Mouse (Mus musculus): ENCODE results near the gene Polr2f. TPM values are rescaled to one million over a fixed set of nuclear protein-coding genes. Genes with fewer than 3 reads are reported as not detected.

Polr2f gene
- polyA plus RNA-seq, 1 experiment, result 32.2 TPM

DNA sequence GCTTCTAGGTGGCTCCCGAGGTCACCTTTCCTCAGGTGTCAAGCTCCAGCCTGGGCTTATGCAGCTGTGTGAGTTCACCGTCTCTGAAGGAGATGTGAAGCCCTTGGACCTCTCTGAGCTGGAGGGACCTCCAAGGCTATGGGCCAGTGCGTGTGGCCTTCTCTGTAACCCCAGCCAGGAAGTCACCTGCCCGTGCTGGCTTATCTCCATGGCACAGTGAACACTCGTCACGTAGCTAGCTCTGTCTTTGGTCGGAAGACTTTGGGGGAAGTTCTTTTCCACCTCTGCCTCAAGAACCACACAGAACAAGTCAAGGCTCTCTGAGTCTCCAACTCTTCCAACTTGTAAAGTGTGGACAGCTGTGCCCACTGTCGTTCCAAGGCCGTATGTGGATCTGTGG is 53.2 kb downstream of the Polr2f start:
- H3K36me3 ChIP-seq (ENCODE audit: control insufficient read depth, insufficient read depth, low read length), result no peaks in the 10 kb centered on the region
- H3K4me3 ChIP-seq (ENCODE audit: low read depth, low read length), result no peak overlapping the region
- TF ChIP-seq POLR2A (IDR thresholded peaks at IDR 0.05; ENCODE audit: low read depth, low read length), result no peak
- TF ChIP-seq CTCF (IDR thresholded peaks at IDR 0.05; ENCODE audit: extremely low read depth, insufficient read length, insufficient replicate concordance, low read depth, low read length), result no peak
- no peak overlapping the region for H3K27ac ChIP-seq (ENCODE audit: insufficient read depth, low read depth, low read length)
- no peaks in the 10 kb centered on the region for H3K27me3 ChIP-seq (ENCODE audit: control insufficient read depth, insufficient read depth, low read length)
- 45% methylated on average over 9 of the region's 9 CpGs for whole genome bisulfite sequencing
- peaks cover 9% of the 10 kb centered on the region for H3K4me1 ChIP-seq (ENCODE audit: control insufficient read depth, insufficient read depth, insufficient read length, low read length)

DNA sequence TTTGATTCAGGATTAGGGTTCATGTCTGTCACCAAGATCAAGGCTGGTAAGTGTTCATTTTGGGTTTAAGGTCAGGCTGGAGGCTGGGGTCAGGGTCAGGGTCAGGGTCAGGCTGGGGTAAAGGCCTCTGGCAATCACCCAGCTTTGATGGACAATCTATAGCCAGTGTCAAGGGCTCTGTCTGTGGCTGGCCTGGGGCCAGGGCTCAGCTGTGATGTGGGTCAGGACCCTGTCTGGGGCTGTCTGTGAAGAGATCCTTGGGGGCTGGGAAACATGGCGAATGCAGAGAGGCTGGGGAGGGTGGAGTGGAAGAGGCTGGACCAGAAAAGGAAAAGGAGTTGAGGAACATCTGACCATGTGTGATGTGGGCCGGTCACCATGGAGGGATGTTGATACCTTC is 54.1 kb downstream of the Polr2f start:
- no peaks in the 10 kb centered on the region for H3K36me3 ChIP-seq (ENCODE audit: control insufficient read depth, insufficient read depth, low read length)
- H3K27ac ChIP-seq (ENCODE audit: insufficient read depth, low read depth, low read length), result no peak overlapping the region
- peaks cover 9% of the 10 kb centered on the region for H3K4me1 ChIP-seq (ENCODE audit: control insufficient read depth, insufficient read depth, insufficient read length, low read length)
- no peaks in the 10 kb centered on the region for H3K27me3 ChIP-seq (ENCODE audit: control insufficient read depth, insufficient read depth, low read length)
- WGBS, result 92% methylated on average over 2 of the region's 2 CpGs
- no peak for TF ChIP-seq CTCF (IDR thresholded peaks at IDR 0.05; ENCODE audit: extremely low read depth, insufficient read length, insufficient replicate concordance, low read depth, low read length)
- no peak for TF ChIP-seq POLR2A (IDR thresholded peaks at IDR 0.05; ENCODE audit: low read depth, low read length)
- H3K4me3 ChIP-seq (ENCODE audit: low read depth, low read length), result no peak overlapping the region

DNA sequence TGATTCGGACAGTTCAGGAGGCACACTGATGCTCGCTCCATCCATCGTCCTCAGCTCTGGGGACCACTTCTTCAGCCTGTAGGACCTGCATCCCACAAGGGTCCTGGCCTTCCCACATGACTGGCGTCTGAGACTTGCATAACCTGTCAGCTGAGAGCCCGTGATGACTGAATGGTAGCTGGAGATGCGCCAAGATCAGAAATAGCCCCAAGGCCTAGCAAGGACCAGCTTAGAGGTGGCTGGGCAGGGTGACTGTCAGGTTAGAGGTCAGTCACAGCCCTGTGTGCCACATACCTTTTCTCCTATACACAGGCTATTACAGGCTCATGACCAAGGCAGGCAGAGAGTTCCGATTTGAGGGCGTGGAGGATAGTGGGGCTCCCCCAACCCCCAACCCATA is 54.7 kb downstream of the Polr2f start:
- Histone ChIP-seq H3K27ac (ENCODE audit: insufficient read depth, low read depth, low read length) (no peak overlapping the region), H3K4me1 (ENCODE audit: control insufficient read depth, insufficient read depth, insufficient read length, low read length) (peaks cover 9% of the 10 kb centered on the region), H3K36me3 (ENCODE audit: control insufficient read depth, insufficient read depth, low read length) (no peaks in the 10 kb centered on the region), H3K27me3 (ENCODE audit: control insufficient read depth, insufficient read depth, low read length) (no peaks in the 10 kb centered on the region), H3K4me3 (ENCODE audit: low read depth, low read length) (no peak overlapping the region)
- TF ChIP-seq POLR2A (IDR thresholded peaks at IDR 0.05; ENCODE audit: low read depth, low read length) (no peak), CTCF (IDR thresholded peaks at IDR 0.05; ENCODE audit: extremely low read depth, insufficient read length, insufficient replicate concordance, low read depth, low read length) (no peak)
- WGBS, result 81% methylated on average over 8 of the region's 8 CpGs

DNA sequence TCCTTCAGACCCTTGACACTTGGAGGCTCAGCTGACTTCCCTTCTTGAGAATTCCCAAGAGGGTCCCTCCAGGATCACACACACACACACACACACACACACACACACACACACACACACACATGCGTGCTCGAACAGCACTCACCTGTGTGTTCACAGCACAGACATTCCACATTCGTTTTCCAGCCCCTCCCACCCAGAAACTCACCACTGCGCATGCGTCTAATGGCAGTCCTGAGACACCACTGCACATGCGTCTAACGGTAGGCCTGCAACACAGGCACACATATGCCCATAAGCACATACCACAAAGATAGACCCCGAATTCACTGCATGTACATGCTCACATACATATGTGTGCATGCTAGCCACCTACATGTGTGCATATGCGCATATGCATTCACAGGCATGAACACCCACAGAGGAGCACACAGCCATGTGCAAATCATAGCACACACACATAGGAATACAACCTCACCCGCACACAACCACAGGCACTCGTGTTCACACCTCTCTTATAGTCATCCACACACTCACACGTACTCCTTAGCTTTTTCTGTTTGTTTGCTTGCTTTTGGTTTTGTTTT is 58.7 kb downstream of the Polr2f start:
- Histone ChIP-seq H3K4me1 (ENCODE audit: control insufficient read depth, insufficient read depth, insufficient read length, low read length) (no peaks in the 10 kb centered on the region), H3K27me3 (ENCODE audit: control insufficient read depth, insufficient read depth, low read length) (peaks cover 5% of the 10 kb centered on the region; the same call in 1 of the 2 replicates), H3K27ac (ENCODE audit: insufficient read depth, low read depth, low read length) (no peak overlapping the region), H3K4me3 (ENCODE audit: low read depth, low read length) (no peak overlapping the region), H3K36me3 (ENCODE audit: control insufficient read depth, insufficient read depth, low read length) (no peaks in the 10 kb centered on the region)
- no peak for TF ChIP-seq CTCF (IDR thresholded peaks at IDR 0.05; ENCODE audit: extremely low read depth, insufficient read length, insufficient replicate concordance, low read depth, low read length)
- no peak for TF ChIP-seq POLR2A (IDR thresholded peaks at IDR 0.05; ENCODE audit: low read depth, low read length)
- 78% methylated on average over 12 of the region's 12 CpGs for WGBS

Other genes with a start within 250 kb of the Polr2f start
- gene Gm49510, start 241.3 kb upstream of the Polr2f start, polyA plus RNA-seq (2012; rRNA removed), result 0.13 TPM in 1 of 2 replicates, not detected in the other
- 41.3 and 48.8 TPM in 2 replicates for gene Sh3bp1, start 241.2 kb upstream of the Polr2f start, polyA plus RNA-seq (2012; rRNA removed)
- 3.9 and 4.2 TPM in 2 replicates for gene Pdxp, start 227.1 kb upstream of the Polr2f start, polyA plus RNA-seq (2012; rRNA removed)
- gene Lgals1, start 214.3 kb upstream of the Polr2f start, polyA plus RNA-seq (2012; rRNA removed), result 51.7 and 77.0 TPM in 2 replicates
- 7.3 and 11.7 TPM in 2 replicates for gene Nol12, start 206.1 kb upstream of the Polr2f start, polyA plus RNA-seq (2012; rRNA removed)
- gene Triobp, start 193.3 kb upstream of the Polr2f start, polyA plus RNA-seq (2012; rRNA removed), result 43.3 and 123 TPM in 2 replicates
- 120 and 218 TPM in 2 replicates for gene H1f0, start 112.6 kb upstream of the Polr2f start, polyA plus RNA-seq (2012; rRNA removed)
- 2.2 and 8.0 TPM in 2 replicates for gene Galr3, start 99.1 kb upstream of the Polr2f start, polyA plus RNA-seq (2012; rRNA removed)
- gene Ankrd54, start 78.1 kb upstream of the Polr2f start, polyA plus RNA-seq (2012; rRNA removed), result 70.4 and 92.7 TPM in 2 replicates
- gene Eif3l, start 65.8 kb upstream of the Polr2f start, polyA plus RNA-seq (2012; rRNA removed), result 52.5 and 88.3 TPM in 2 replicates
- gene Micall1, start 32.1 kb upstream of the Polr2f start, polyA plus RNA-seq (2012; rRNA removed), result 18.8 and 23.8 TPM in 2 replicates
- 0.56 and 1.2 TPM in 2 replicates for gene 1700088E04Rik, start 244 bp downstream of the Polr2f start, polyA plus RNA-seq (2012; rRNA removed)
- 2.5 and 2.7 TPM in 2 replicates for gene Sox10, start 24.2 kb downstream of the Polr2f start, polyA plus RNA-seq (2012; rRNA removed)
- gene Pick1, start 88.2 kb downstream of the Polr2f start, polyA plus RNA-seq (2012; rRNA removed), result 20.8 and 27.9 TPM in 2 replicates
- 0.05 and 0.08 TPM in 2 replicates for gene Gm49486, start 88.4 kb downstream of the Polr2f start, polyA plus RNA-seq (2012; rRNA removed)
- gene Slc16a8, start 113.8 kb downstream of the Polr2f start, polyA plus RNA-seq (2012; rRNA removed), result 0.75 and 2.6 TPM in 2 replicates
- 139 and 542 TPM in 2 replicates for gene Baiap2l2, start 144.5 kb downstream of the Polr2f start, polyA plus RNA-seq (2012; rRNA removed)
- 24.1 and 40.2 TPM in 2 replicates for gene Pla2g6, start 187.4 kb downstream of the Polr2f start, polyA plus RNA-seq (2012; rRNA removed)
- 9.4 and 28.5 TPM in 2 replicates for gene Maff, start 205.6 kb downstream of the Polr2f start, polyA plus RNA-seq (2012; rRNA removed)